Mouse (Mus musculus): ENCODE measurements around the gene Matk. TPM values are rescaled to one million over a fixed set of nuclear protein-coding genes. Genes with fewer than 3 reads are reported as not detected.
A peak's percentile ranks its signal among the peaks of the same experiment; 100 is the strongest.

Gene Matk
- total and polyA plus RNA-seq, 3 experiments, result 0.23 to 1.0 TPM; not detected in 1

GRCm38 (mm10) chr10:81289811-81290210 is 37.1 kb downstream of the Matk start:
- H3K4me1 ChIP-seq (ENCODE audit: control insufficient read depth in 1 of 2, insufficient read depth in 2 of 2, low read length in 2 of 2), result peaks cover 12 to 32% of the 10 kb centered on the region in 2 experiments

GRCm38 (mm10) chr10:81290698-81291460 is 38.1 kb downstream of the Matk start:
- H3K79me2 ChIP-seq (ENCODE audit: control insufficient read depth, insufficient read depth, low read length, poor library complexity), result peaks cover 28% of the 10 kb centered on the region
- peaks cover 13 to 39% of the 10 kb centered on the region in 2 experiments for H3K4me1 ChIP-seq (ENCODE audit: control insufficient read depth in 1 of 2, insufficient read depth in 2 of 2, low read length in 2 of 2)
- no peaks in the 10 kb centered on the region for H3K27me3 ChIP-seq (ENCODE audit: control insufficient read depth in 1 of 2, insufficient read depth in 2 of 2, low read length in 2 of 2)
- no peaks in the 10 kb centered on the region for H3K9me3 ChIP-seq (replicated peaks; ENCODE audit: insufficient read depth, low read length)
- H3K36me3 ChIP-seq (ENCODE audit: control insufficient read depth in 1 of 2, insufficient read depth in 2 of 2, low read length in 2 of 2), result peaks cover 0 to 26% of the 10 kb centered on the region in 2 experiments; a peak in 2 of 4 replicates
- peak overlapping the region; percentile 82 for H3K27ac ChIP-seq (ENCODE audit: control insufficient read depth, low read depth, low read length)
- no peak for DNase-seq (ENCODE audit: low read depth, low spot score)
- H3K9ac ChIP-seq (ENCODE audit: control insufficient read depth, low read depth, low read length, poor library complexity, severe bottlenecking), result no peak overlapping the region
- TF ChIP-seq MXI1 (IDR thresholded peaks at IDR 0.05; ENCODE audit: low read depth, low read length) (no peak), RCOR1 (IDR thresholded peaks at IDR 0.05; ENCODE audit: low read depth, low read length) (no peak), BHLHE40 (IDR thresholded peaks at IDR 0.05; ENCODE audit: borderline replicate concordance, low read depth, low read length) (no peak), CHD1 (IDR thresholded peaks at IDR 0.05; ENCODE audit: low read depth, low read length) (no peak), ELF1 (IDR thresholded peaks at IDR 0.05; ENCODE audit: low read depth, low read length) (no peak), MYB (IDR thresholded peaks at IDR 0.05; ENCODE audit: low read depth, low read length) (no peak), MYC (IDR thresholded peaks at IDR 0.05; ENCODE audit: low read depth, low read length) (no peak), GATA1 (IDR thresholded peaks at IDR 0.05; ENCODE audit: low read depth, low read length) (no peak), HCFC1 (IDR thresholded peaks at IDR 0.05; ENCODE audit: low read depth, low read length) (no peak), TBP (IDR thresholded peaks at IDR 0.05; ENCODE audit: low read depth, low read length) (no peak), MAX (IDR thresholded peaks at IDR 0.05; ENCODE audit: low read length) (no peak), MAZ (IDR thresholded peaks at IDR 0.05; ENCODE audit: low read depth, low read length) (no peak), USF1 (IDR thresholded peaks at IDR 0.05; ENCODE audit: low read depth, low read length) (no peak), E2F4 (IDR thresholded peaks at IDR 0.05; ENCODE audit: borderline replicate concordance, low read depth, low read length) (no peak), POLR2AphosphoS5 (IDR thresholded peaks at IDR 0.05; ENCODE audit: borderline replicate concordance, low read depth, low read length) (no peak), NRF1 (IDR thresholded peaks at IDR 0.05; ENCODE audit: insufficient read depth, low read depth, low read length, poor library complexity, severe bottlenecking) (no peak), ETS1 (IDR thresholded peaks at IDR 0.05; ENCODE audit: low read depth, low read length) (no peak), EP300 (IDR thresholded peaks at IDR 0.05; ENCODE audit: low read depth in 1 of 2, low read length in 2 of 2) (no peak), SMC3 (IDR thresholded peaks at IDR 0.05; ENCODE audit: low read depth, low read length) (no peak)
- no peak overlapping the region for H3K4me3 ChIP-seq (ENCODE audit: control insufficient read depth in 1 of 2, insufficient read depth in 1 of 2, low read depth in 2 of 2, low read length in 2 of 2)

More at GRCm38 (mm10) chr10:81289811-81290210, 37.1 kb downstream of the Matk start:
- H3K27me3 ChIP-seq (ENCODE audit: control insufficient read depth in 1 of 2, insufficient read depth in 2 of 2, low read length in 2 of 2), result no peaks in the 10 kb centered on the region
- peaks cover 17% of the 10 kb centered on the region for H3K79me2 ChIP-seq (ENCODE audit: control insufficient read depth, insufficient read depth, low read length, poor library complexity)
- no peak overlapping the region for H3K27ac ChIP-seq (ENCODE audit: control insufficient read depth, low read depth, low read length)
- no peaks in the 10 kb centered on the region for H3K9me3 ChIP-seq (replicated peaks; ENCODE audit: insufficient read depth, low read length)
- DNase-seq (ENCODE audit: low read depth, low spot score), result no peak
- no peak overlapping the region for H3K9ac ChIP-seq (ENCODE audit: control insufficient read depth, low read depth, low read length, poor library complexity, severe bottlenecking)
- no peak for TF ChIP-seq ZKSCAN1 (IDR thresholded peaks at IDR 0.05; ENCODE audit: low read depth, low read length)
- TF ChIP-seq MYB (IDR thresholded peaks at IDR 0.05; ENCODE audit: low read depth, low read length), result no peak
- TF ChIP-seq ZC3H11A (IDR thresholded peaks at IDR 0.05; ENCODE audit: low read depth, low read length), result no peak
- no peak for TF ChIP-seq ZMIZ1 (IDR thresholded peaks at IDR 0.05; ENCODE audit: low read depth, low read length)
- no peak overlapping the region for H3K4me3 ChIP-seq (ENCODE audit: control insufficient read depth in 1 of 2, insufficient read depth in 1 of 2, low read depth in 2 of 2, low read length in 2 of 2)
- peaks cover 0 to 26% of the 10 kb centered on the region in 2 experiments; a peak in 2 of 4 replicates for H3K36me3 ChIP-seq (ENCODE audit: control insufficient read depth in 1 of 2, insufficient read depth in 2 of 2, low read length in 2 of 2)
